Mouse (Mus musculus): ENCODE measurements at regions not wholly inside any gene's neighbourhood (a gene's known extent, or its start where the extent isn't known, plus 50 kb on each side); places are given as distances from the start of the nearest gene placed in this dataset.
A peak's percentile ranks its signal among the peaks of the same experiment; 100 is the strongest.

GRCm38 (mm10) chr1:88575917-88576669 is 66.2 kb upstream of the Glrp1 start:
- peak; percentile 57 to 60 for DNase-seq

GRCm38 (mm10) chr1:88575291-88575690 is 65.4 kb upstream of the Glrp1 start:
- DNase-seq = peak in 1 of 2 experiments; percentile 20

- DNase-seq = no peak
Observed at GRCm38 (mm10) chr1:88572161-88572560, 62.3 kb upstream of the Glrp1 start.

- DNase-seq = no peak
Observed at GRCm38 (mm10) chr1:88568447-88569053, 58.7 kb upstream of the Glrp1 start.

GRCm38 (mm10) chr1:88567198-88567597 is 57.3 kb upstream of the Glrp1 start:
- no peak for DNase-seq

GRCm38 (mm10) chr1:88566426-88566825 is 56.6 kb upstream of the Glrp1 start:
- no peak for DNase-seq

- no peak for DNase-seq
Observed at GRCm38 (mm10) chr1:88564825-88565224, 55.0 kb upstream of the Glrp1 start.

GRCm38 (mm10) chr1:88562361-88562760 is 52.5 kb upstream of the Glrp1 start:
- peak; percentile 86 to 89 for DNase-seq

- no peak for DNase-seq
Observed at GRCm38 (mm10) chr1:88560771-88561170, 50.9 kb upstream of the Glrp1 start.
